Mouse (Mus musculus) thymus, postnatal 36 days (tissue): Measurements from ENCODE around the gene Phlda1.
"Not testable (repeated sequence)": the region's sequence is repeated elsewhere in the genome, so short reads cannot be mapped to it uniquely, and the experiment has no call there.

Source experiments
- DNase-seq, 2 experiments: peaks; one replicate each; pipeline ENCODE4 v3.0.0; 2022; ENCODE audit warnings: mixed read lengths in 2 of 2

Phlda1 gene

GRCm38 (mm10) chr10:111506101-111506925, at the start of gene Phlda1:
Gene Phlda1 (plus strand): TSS chr10:111506286.
- DNase-seq, result peak; percentile 94 to 96

GRCm38 (mm10) chr10:111458088-111458487, 48.0 kb upstream of the Phlda1 start:
- DNase-seq, result no peak

- no peak for DNase-seq
Measured at GRCm38 (mm10) chr10:111459040-111459439, 47.0 kb upstream of the Phlda1 start.

GRCm38 (mm10) chr10:111459874-111460273, 46.2 kb upstream of the Phlda1 start:
- no peak for DNase-seq

GRCm38 (mm10) chr10:111460381-111460780, 45.7 kb upstream of the Phlda1 start:
- DNase-seq, result no peak

GRCm38 (mm10) chr10:111464833-111465232, 41.3 kb upstream of the Phlda1 start:
- DNase-seq, result no peak

GRCm38 (mm10) chr10:111465409-111465808, 40.7 kb upstream of the Phlda1 start:
- DNase-seq, result no peak

GRCm38 (mm10) chr10:111471166-111471565, 34.9 kb upstream of the Phlda1 start:
- DNase-seq, result no peak

- peak; percentile 98 to 99 for DNase-seq
Measured at GRCm38 (mm10) chr10:111472686-111473510, 33.2 kb upstream of the Phlda1 start, which contains the start of gene Nap1l1. Gene Nap1l1 (plus strand): TSS chr10:111473223.

GRCm38 (mm10) chr10:111473511-111474371, 32.3 kb upstream of the Phlda1 start:
- DNase-seq, result peak; percentile 63 to 73

- DNase-seq, result no peak
Measured at GRCm38 (mm10) chr10:111476301-111476700, 29.8 kb upstream of the Phlda1 start.

- DNase-seq, result no peak
Measured at GRCm38 (mm10) chr10:111476989-111477510, 29.0 kb upstream of the Phlda1 start.

- DNase-seq, result no peak
Measured at GRCm38 (mm10) chr10:111479599-111479998, 26.5 kb upstream of the Phlda1 start.

- DNase-seq, result no peak
Measured at GRCm38 (mm10) chr10:111482654-111483053, 23.4 kb upstream of the Phlda1 start.

- DNase-seq, result no peak
Measured at GRCm38 (mm10) chr10:111484079-111484478, 22.0 kb upstream of the Phlda1 start.

- DNase-seq, result no peak
Measured at GRCm38 (mm10) chr10:111488793-111489192, 17.3 kb upstream of the Phlda1 start.

GRCm38 (mm10) chr10:111490079-111490478, 16.0 kb upstream of the Phlda1 start:
- DNase-seq, result not testable (repeated sequence)

GRCm38 (mm10) chr10:111495888-111496287, 10.2 kb upstream of the Phlda1 start:
- no peak for DNase-seq

- DNase-seq, result no peak
Measured at GRCm38 (mm10) chr10:111499892-111500291, 6.2 kb upstream of the Phlda1 start.

GRCm38 (mm10) chr10:111503071-111503470, 3.0 kb upstream of the Phlda1 start:
- peak; percentile 75 to 77 for DNase-seq

GRCm38 (mm10) chr10:111503716-111504115, 2.4 kb upstream of the Phlda1 start:
- DNase-seq, result no peak

GRCm38 (mm10) chr10:111504606-111505005, 1.5 kb upstream of the Phlda1 start:
- DNase-seq, result no peak
